ENCODE assay signal across 16 mouse cellular contexts in genomic region chr9:94768524-94768923, GRCm38 (mm10).
"Had no signal": no experiment of that assay in that cellular context is flagged by ENCODE, and none has a peak within 500 bp of the region (broad histone marks: within the 10 kb centered on the region; RNA-seq: fewer than 3 reads in every experiment).

No protein-coding gene starts in this region.

- DNase-seq: kidney, adult 11 months; kidney, adult 9 months; kidney, postnatal 36 days; layer of hippocampus, adult 9-11 months; layer of hippocampus, postnatal 36 days; lung, embryonic 14.5 days; lung, postnatal 10 days; lung, postnatal 4 days; right cerebral cortex, adult 18-20 months; right cerebral cortex, postnatal 25 days; thymus, adult 18-20 months; thymus, postnatal 14 days had no signal

- H3K36me3 ChIP-seq: limb, embryonic 15.5 days; liver, embryonic 12.5 days; midbrain, embryonic 10.5 days had no signal

- H3K27ac ChIP-seq: kidney, postnatal 0 days; limb, embryonic 15.5 days; liver, embryonic 12.5 days; midbrain, embryonic 10.5 days had no signal

- H3K4me1 ChIP-seq: limb, embryonic 15.5 days; liver, embryonic 12.5 days; midbrain, embryonic 10.5 days had no signal

- H3K9me3 ChIP-seq: limb, embryonic 15.5 days; liver, embryonic 12.5 days; midbrain, embryonic 10.5 days had no signal

- H3K4me3 ChIP-seq: limb, embryonic 15.5 days; liver, embryonic 12.5 days; midbrain, embryonic 10.5 days had no signal

- H3K27me3 ChIP-seq: limb, embryonic 15.5 days; liver, embryonic 12.5 days had no signal

- ATAC-seq: liver, embryonic 12.5 days had no signal

- H3K9ac ChIP-seq: limb, embryonic 15.5 days; liver, embryonic 12.5 days; lung, embryonic 14.5 days had no signal

- H3K4me2 ChIP-seq: limb, embryonic 15.5 days; liver, embryonic 12.5 days; lung, embryonic 14.5 days had no signal
